Mouse (Mus musculus) stomach, embryonic 14.5 days (tissue): ENCODE data around the gene Commd8. TPM values are rescaled to one million over a fixed set of nuclear protein-coding genes. Genes with fewer than 3 reads are reported as not detected.

Experiments used
- ATAC-seq: fragments of 200-750 bp; cut with Nextera tagmentation; 2 replicates; pipeline ENCODE4 v1.8.0; 2017; ENCODE audit warnings: low read depth, moderate TSS enrichment; ENCODE audit not compliant: insufficient number of reproducible peaks, insufficient read depth, low FRiP score
- H3K27ac ChIP-seq: fragments of 300-500 bp; sonication (generic); 2 replicates; pipeline ENCODE4 v1.5.1; 2014; ENCODE audit warnings: mild to moderate bottlenecking, low read length, moderate library complexity, mixed read lengths
- H3K27me3 ChIP-seq: fragments of 300-500 bp; sonication (generic); 2 replicates; pipeline ENCODE4 v1.6.1; 2014; ENCODE audit warnings: low read length, control low read depth, mixed read lengths; ENCODE audit not compliant: control insufficient read depth, insufficient read depth
- H3K36me3 ChIP-seq: fragments of 300-500 bp; sonication (generic); 2 replicates; pipeline ENCODE4 v1.6.1; 2014; ENCODE audit warnings: mild to moderate bottlenecking, control low read depth, low read length, moderate library complexity, mixed read lengths; ENCODE audit not compliant: control insufficient read depth, insufficient read depth
- H3K4me1 ChIP-seq: fragments of 300-500 bp; sonication (generic); 2 replicates; pipeline ENCODE4 v1.6.1; 2014; ENCODE audit warnings: low read length, control low read depth, mixed read lengths; ENCODE audit not compliant: control insufficient read depth, insufficient read depth
- H3K4me2 ChIP-seq: fragments of 300-500 bp; sonication (generic); replicated peaks from 2 replicates; pipeline ENCODE4 v1.6.1; 2014; ENCODE audit warnings: low read depth, low read length, control low read depth
- H3K4me3 ChIP-seq: fragments of 300-500 bp; sonication (generic); 2 replicates; pipeline ENCODE4 v1.5.1; 2014; ENCODE audit warnings: low read depth, low read length, control low read depth
- H3K9ac ChIP-seq: fragments of 300-500 bp; sonication (generic); replicated peaks from 2 replicates; pipeline ENCODE4 v1.6.1; 2014; ENCODE audit warnings: low read depth, mild to moderate bottlenecking, control low read depth, low read length, moderate library complexity, mixed read lengths
- H3K9me3 ChIP-seq: fragments of 300-500 bp; sonication (generic); 2 replicates; pipeline ENCODE4 v1.6.1; 2016; ENCODE audit warnings: low read depth, low read length, control low read depth; ENCODE audit not compliant: control insufficient read depth
- WGBS: fragments of 180-500 bp; shearing (Covaris S2); extraction: QIAGEN DNeasy Blood & Tissue Kit; methylation state at CpG from one replicate; pipeline ENCODE4 v1.1.7; 2014; 5-methylcytosine and 5-hydroxymethylcytosine counted together
- polyA plus RNA-seq: library from polyadenylated mRNA; unstranded; fragments of >200 nt; fragmentation: Nextera tagmentation; extraction: Ambion mirVana; gene quantifications from 2 replicates; pipeline ENCODE4 v1.2.1, GENCODE M21; 2014

Commd8 gene
- polyA plus RNA-seq, 1 experiment from 2014 or later: 127 TPM

DNA sequence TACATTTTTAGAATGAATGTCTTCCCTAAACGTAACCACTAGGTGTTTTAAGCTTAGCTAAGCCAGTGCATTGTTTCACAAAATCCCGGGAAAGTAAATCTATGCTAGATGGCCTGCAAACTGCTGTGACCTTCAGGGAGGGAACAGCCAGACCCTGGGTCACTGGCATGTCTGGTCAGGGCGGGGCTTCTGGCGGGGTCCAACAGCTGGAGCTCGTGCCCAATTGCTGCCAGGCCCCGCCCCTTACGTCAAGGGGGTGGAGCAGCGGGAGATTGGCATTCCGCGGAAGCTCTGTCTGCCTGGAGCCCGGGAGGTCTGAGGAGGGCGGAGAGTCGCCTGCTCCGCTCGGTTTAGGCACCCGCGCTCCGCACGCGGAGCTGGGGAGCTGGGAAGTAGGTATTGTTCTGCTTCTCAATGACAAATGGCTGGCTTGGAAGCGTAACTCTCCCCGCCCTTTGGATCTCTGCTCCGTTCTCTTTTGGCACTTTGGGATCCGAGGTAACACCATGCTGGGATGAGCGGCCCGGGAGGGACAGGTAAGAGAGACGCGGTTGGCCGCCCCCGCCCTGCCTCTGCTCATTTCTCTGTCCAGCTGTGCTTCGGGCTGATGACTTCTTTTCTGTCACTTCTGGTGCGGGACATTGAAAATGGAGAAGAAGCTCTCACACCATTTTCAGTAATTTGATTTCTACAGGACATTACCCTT, 35.2 kb upstream of the Commd8 start:
- Histone ChIP-seq H3K4me2 (peak overlapping the region; percentile 85), H3K9me3 (no peaks in the 10 kb centered on the region), H3K4me1 (no peaks in the 10 kb centered on the region), H3K36me3 (no peaks in the 10 kb centered on the region), H3K27ac (no peak overlapping the region), H3K9ac (peak overlapping the region; percentile 33), H3K27me3 (no peaks in the 10 kb centered on the region), H3K4me3 (peak overlapping the region; percentile 61)
- ATAC-seq: peak; percentile 97
- WGBS: under 1% methylated on average over 32 of the region's 32 CpGs

DNA sequence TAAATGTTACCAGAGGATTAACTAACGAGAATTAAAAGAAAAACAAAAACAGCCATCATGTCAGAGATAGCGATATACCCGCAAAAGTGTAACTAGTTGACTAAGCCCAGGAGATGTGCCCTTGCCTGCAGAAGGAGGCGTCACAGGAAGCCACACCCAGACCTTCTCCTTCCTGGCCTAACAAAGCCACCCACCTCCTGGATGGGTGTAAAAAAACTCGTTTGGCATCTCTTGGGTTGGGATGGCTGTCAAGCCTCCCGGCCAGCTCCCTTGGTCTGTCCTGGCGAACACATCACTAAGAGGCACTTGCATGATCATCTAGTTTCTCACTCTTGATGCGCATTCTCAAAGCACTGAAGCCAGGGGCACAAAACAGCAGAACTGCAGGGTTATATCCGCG, 34.0 kb upstream of the Commd8 start:
- Histone ChIP-seq H3K9me3 (no peaks in the 10 kb centered on the region), H3K9ac (no peak overlapping the region), H3K27me3 (no peaks in the 10 kb centered on the region), H3K36me3 (no peaks in the 10 kb centered on the region), H3K4me3 (no peak overlapping the region), H3K27ac (no peak overlapping the region), H3K4me2 (no peak overlapping the region), H3K4me1 (no peaks in the 10 kb centered on the region)
- WGBS: 52% methylated on average over 10 of the region's 10 CpGs
- ATAC-seq: no peak

DNA sequence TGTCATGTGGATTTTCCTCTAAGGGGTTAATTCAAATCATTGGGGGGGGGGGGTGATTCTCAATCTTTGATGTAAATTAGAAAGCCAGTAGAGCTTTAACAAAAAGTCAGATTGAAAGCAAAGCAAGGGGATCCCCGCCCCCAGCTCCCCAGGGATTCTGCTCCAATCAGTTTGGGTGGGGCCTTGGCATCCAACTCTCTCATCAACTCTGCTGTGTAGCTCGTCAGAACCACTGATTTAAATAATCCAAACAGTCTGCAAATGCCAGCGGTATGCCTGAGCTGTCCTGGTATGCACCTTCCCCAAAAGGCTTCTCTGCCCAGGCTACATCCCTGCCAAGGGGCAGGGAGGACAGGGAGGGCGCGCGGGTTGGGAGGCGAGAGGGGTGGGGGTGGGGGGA, 33.6 kb upstream of the Commd8 start:
- Histone ChIP-seq H3K4me2 (no peak overlapping the region), H3K4me1 (no peaks in the 10 kb centered on the region), H3K4me3 (no peak overlapping the region), H3K9me3 (no peaks in the 10 kb centered on the region), H3K27ac (no peak overlapping the region), H3K36me3 (no peaks in the 10 kb centered on the region), H3K9ac (no peak overlapping the region), H3K27me3 (no peaks in the 10 kb centered on the region)
- ATAC-seq: no peak
- 44% methylated on average over 7 of the region's 7 CpGs for WGBS

DNA sequence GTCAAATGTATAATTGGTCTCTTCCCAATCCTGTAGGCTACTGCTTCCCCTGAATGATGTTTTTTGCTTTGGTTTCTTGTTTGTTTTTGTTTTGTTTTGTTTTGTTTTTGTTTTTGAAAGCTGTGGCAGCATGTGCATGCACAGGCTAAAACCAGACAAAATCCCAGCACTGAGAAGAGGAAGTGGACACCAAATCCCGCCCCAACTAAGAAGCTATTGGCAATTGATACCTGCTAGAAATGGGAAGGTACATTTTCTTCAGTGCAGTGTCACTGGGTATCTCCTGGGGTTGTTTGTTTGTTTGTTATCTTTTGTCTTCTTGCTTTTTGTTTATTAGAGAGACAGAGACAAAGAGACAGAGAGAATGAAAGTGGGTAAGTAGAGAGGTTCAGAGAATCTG, 27.5 kb upstream of the Commd8 start:
- no peak overlapping the region for H3K4me2 ChIP-seq
- H3K4me1 ChIP-seq: no peaks in the 10 kb centered on the region
- H3K9me3 ChIP-seq: no peaks in the 10 kb centered on the region
- H3K36me3 ChIP-seq: no peaks in the 10 kb centered on the region
- WGBS: 81% methylated on average over 1 of the region's 1 CpGs
- no peak overlapping the region for H3K4me3 ChIP-seq
- H3K27me3 ChIP-seq: no peaks in the 10 kb centered on the region
- ATAC-seq: no peak
- no peak overlapping the region for H3K27ac ChIP-seq
- no peak overlapping the region for H3K9ac ChIP-seq

DNA sequence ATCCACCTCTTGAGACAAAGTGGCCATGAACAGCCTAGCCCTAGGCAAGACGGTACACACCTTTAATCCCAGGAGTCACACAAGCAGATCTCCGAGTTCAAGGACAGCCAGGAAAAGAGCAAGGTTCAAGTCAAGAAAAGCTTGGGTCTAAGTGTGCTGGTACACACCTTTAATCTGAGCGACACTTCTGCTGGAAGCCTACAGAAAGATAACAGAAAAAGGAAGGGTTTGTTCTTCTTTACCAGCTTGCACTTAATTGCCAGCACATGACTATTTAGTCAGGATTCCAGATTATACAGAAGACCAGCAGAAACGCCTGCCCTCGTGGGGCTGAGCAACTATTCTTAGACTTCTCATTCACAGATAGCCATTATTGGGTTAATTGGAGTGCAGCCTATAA, 23.9 kb upstream of the Commd8 start:
- no peaks in the 10 kb centered on the region for H3K36me3 ChIP-seq
- no peak for ATAC-seq
- H3K9me3 ChIP-seq: no peaks in the 10 kb centered on the region
- no peak overlapping the region for H3K9ac ChIP-seq
- WGBS: 90% methylated on average over 5 of the region's 5 CpGs
- no peak overlapping the region for H3K4me2 ChIP-seq
- no peak overlapping the region for H3K4me3 ChIP-seq
- H3K27me3 ChIP-seq: no peaks in the 10 kb centered on the region
- H3K4me1 ChIP-seq: no peaks in the 10 kb centered on the region
- H3K27ac ChIP-seq: no peak overlapping the region

DNA sequence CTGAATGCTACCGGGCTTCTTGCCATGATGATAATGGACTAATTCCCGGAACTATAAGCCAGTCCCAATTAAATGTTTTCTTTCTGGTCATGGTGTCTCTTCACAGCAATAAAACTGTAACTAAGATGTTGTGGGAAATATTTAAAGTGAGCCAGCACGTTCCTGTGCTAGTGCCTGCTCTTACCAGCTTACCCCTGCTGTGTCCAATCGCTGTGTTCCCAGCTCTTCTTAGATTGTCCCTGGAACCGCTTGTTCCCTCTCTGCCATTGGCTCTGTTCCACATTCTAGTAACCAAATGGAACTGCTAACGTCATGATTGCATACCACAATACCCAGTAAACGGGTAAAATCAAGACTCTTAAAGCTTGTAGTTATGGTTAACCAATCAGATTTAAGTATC, 23.2 kb upstream of the Commd8 start:
- 89% methylated on average over 7 of the region's 7 CpGs for WGBS
- no peak for ATAC-seq
- no peak overlapping the region for H3K4me3 ChIP-seq

DNA sequence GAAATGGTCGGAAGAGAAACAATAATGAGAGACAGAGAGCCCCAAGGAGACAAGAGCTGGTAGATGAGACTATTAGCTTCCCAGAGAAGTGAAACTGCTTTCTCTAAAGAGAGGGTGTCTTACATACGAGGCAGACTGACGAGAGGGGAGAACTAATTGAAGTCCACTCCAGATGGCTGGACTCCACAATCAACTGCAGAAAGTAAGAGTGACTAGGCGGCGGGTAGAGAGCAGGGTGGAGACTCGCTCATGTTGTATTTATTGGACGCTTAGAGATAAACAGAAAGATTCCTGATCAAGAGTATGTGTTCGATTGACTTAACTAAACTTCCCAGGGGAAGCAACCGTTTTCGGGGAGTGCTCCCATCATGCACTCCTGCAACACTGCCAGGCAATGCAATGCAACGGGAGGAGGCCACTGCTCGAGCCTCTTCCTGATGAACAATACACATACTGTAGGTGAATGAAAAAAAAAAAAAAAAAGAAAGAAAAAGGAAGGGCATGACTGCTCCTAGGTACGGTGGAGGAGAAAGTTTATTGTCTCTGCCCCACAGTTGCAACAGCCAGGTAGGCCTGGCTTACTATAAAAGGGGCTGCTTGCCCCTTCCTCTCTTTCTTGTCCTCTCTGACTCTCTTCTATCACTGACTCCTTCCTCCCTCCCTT, 16.6 kb upstream of the Commd8 start:
- 79% methylated on average over 13 of the region's 13 CpGs for WGBS
- Histone ChIP-seq H3K27me3 (no peaks in the 10 kb centered on the region), H3K9me3 (no peaks in the 10 kb centered on the region), H3K27ac (no peak overlapping the region), H3K4me3 (no peak overlapping the region), H3K36me3 (no peaks in the 10 kb centered on the region), H3K4me1 (no peaks in the 10 kb centered on the region), H3K4me2 (no peak overlapping the region), H3K9ac (no peak overlapping the region)
- no peak for ATAC-seq

More for the DNA sequence above, 23.2 kb upstream of the Commd8 start:
- Histone ChIP-seq H3K27ac (no peak overlapping the region), H3K4me1 (no peaks in the 10 kb centered on the region), H3K36me3 (no peaks in the 10 kb centered on the region), H3K27me3 (no peaks in the 10 kb centered on the region), H3K9me3 (no peaks in the 10 kb centered on the region), H3K4me2 (no peak overlapping the region), H3K9ac (no peak overlapping the region)

DNA sequence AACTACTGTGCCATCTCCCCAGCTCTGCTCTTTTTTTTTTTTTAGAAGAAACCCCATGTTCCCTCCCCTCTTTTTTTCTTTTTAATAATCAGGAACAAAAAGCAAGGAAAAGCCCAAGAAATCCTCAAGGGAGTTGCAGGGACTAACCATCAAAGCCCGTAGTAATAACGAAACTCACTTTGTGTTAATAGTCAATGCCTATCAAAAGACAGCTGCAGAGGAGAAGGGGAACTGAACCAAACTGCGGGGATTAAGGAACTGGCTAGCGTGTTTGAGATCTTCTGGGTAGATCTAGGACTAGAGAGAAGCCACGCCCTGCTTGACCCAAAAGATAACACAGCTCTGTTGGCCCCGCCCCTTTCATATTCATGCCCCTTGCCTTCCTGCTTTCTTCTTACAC, 15.9 kb upstream of the Commd8 start:
- ATAC-seq: no peak

More for the DNA sequence above, 15.9 kb upstream of the Commd8 start:
- Histone ChIP-seq H3K27ac (no peak overlapping the region), H3K4me1 (no peaks in the 10 kb centered on the region), H3K4me3 (no peak overlapping the region), H3K9me3 (no peaks in the 10 kb centered on the region), H3K36me3 (no peaks in the 10 kb centered on the region), H3K27me3 (no peaks in the 10 kb centered on the region), H3K4me2 (no peak overlapping the region), H3K9ac (no peak overlapping the region)
- 80% methylated on average over 6 of the region's 6 CpGs for WGBS
